Mouse (Mus musculus) left cerebral cortex, postnatal 14 days (tissue): Measurements from ENCODE around the gene Dtnbp1. TPM values are rescaled to one million over a fixed set of nuclear protein-coding genes. Genes with fewer than 3 reads are reported as not detected.

Source experiments
- DNase-seq, 2 experiments: peaks; one replicate each; pipeline ENCODE4 v3.0.0; 2021 to 2022; ENCODE audit warnings: low spot score in 2 of 2, mixed read lengths in 1 of 2
- intact Hi-C: fragments of 180-260 bp; cut with DNase I; formaldehyde crosslinking; loops from one replicate; pipeline ENCODE4 v1.15.1; 2025
- total RNA-seq, 2 experiments: library from RNA; stranded (reverse); gene quantifications; 2 replicates each; pipeline ENCODE4 v1.2.3; 2021

Dtnbp1 gene
- total RNA-seq, 2 experiments from 2014 or later = 78.9 to 89.5 TPM

- DNase-seq = no peak
- intact Hi-C loops = no loop called here
These were observed 84.7 kb downstream of the Dtnbp1 start for GRCm38 (mm10) chr13:44917202-44917601.

- intact Hi-C loops = no loop called here
- DNase-seq = peak in 1 of 2 experiments; percentile 37
These were observed 86.0 kb downstream of the Dtnbp1 start for GRCm38 (mm10) chr13:44915945-44916344.

- intact Hi-C loops = no loop called here
- no peak for DNase-seq
These were observed 86.6 kb downstream of the Dtnbp1 start for GRCm38 (mm10) chr13:44915382-44915781.

GRCm38 (mm10) chr13:44913560-44913959 lies 88.4 kb downstream of the Dtnbp1 start:
- no peak for DNase-seq
- intact Hi-C loops = no loop called here

- intact Hi-C loops = no loop called here
These were observed 89.1 kb downstream of the Dtnbp1 start for GRCm38 (mm10) chr13:44912851-44913250.

GRCm38 (mm10) chr13:44908790-44909189 lies 93.2 kb downstream of the Dtnbp1 start:
- no peak for DNase-seq
- intact Hi-C loops = no loop called here

More at GRCm38 (mm10) chr13:44912851-44913250, 89.1 kb downstream of the Dtnbp1 start:
- no peak for DNase-seq

GRCm38 (mm10) chr13:44907702-44908101 lies 94.2 kb downstream of the Dtnbp1 start:
- peak; percentile 94 to 99 for DNase-seq
- intact Hi-C loops = no loop called here

- DNase-seq = no peak
- intact Hi-C loops = no loop called here
These were observed 95.8 kb downstream of the Dtnbp1 start for GRCm38 (mm10) chr13:44906141-44906540.

- intact Hi-C loops = no loop called here
- no peak for DNase-seq
These were observed 97.7 kb downstream of the Dtnbp1 start for GRCm38 (mm10) chr13:44904271-44904670.

- intact Hi-C loops = no loop called here
- DNase-seq = no peak
These were observed 98.5 kb downstream of the Dtnbp1 start for GRCm38 (mm10) chr13:44903416-44903815.

GRCm38 (mm10) chr13:44902299-44902698 lies 99.6 kb downstream of the Dtnbp1 start:
- DNase-seq = no peak
- intact Hi-C loops = no loop called here

- no peak for DNase-seq
- intact Hi-C loops = no loop called here
These were observed 105.7 kb downstream of the Dtnbp1 start for GRCm38 (mm10) chr13:44896211-44896610.

GRCm38 (mm10) chr13:44891813-44892730 lies 109.9 kb downstream of the Dtnbp1 start:
- no peak for DNase-seq
- intact Hi-C loops = no loop called here

GRCm38 (mm10) chr13:44890612-44891011 lies 111.3 kb downstream of the Dtnbp1 start:
- no peak for DNase-seq
- intact Hi-C loops = no loop called here

- no peak for DNase-seq
- intact Hi-C loops = no loop called here
These were observed 115.7 kb downstream of the Dtnbp1 start for GRCm38 (mm10) chr13:44886221-44886620.

GRCm38 (mm10) chr13:44881001-44881400 lies 120.9 kb downstream of the Dtnbp1 start:
- DNase-seq = no peak
- intact Hi-C loops = no loop called here

- DNase-seq = no peak
- intact Hi-C loops = no loop called here
These were observed 125.1 kb downstream of the Dtnbp1 start for GRCm38 (mm10) chr13:44876799-44877198.
